Mouse (Mus musculus): Measurements from ENCODE around the gene Btbd35f16. TPM values are rescaled to one million over a fixed set of nuclear protein-coding genes. Genes with fewer than 3 reads are reported as not detected.
"Not testable (repeated sequence)": the region's sequence is repeated elsewhere in the genome, so short reads cannot be mapped to it uniquely, and the experiment has no call there.

Gene Btbd35f16
- polyA plus RNA-seq (2012; rRNA removed) (not detected in 2 replicates), polyA plus RNA-seq (2014; fragmentation: Nextera tagmentation; extraction: Ambion mirVana) (not detected in 2 replicates)

- not testable (repeated sequence) for ATAC-seq (ENCODE audit: insufficient read depth); DNase-seq (ENCODE audit: low read depth in 3 of 3, low spot score in 3 of 3); H3K27me3 ChIP-seq (ENCODE audit: control insufficient read depth, insufficient read depth, low read length); H3K4me3 ChIP-seq (ENCODE audit: insufficient read depth in 1 of 2, low read depth in 2 of 2, low read length in 2 of 2); H3K9me3 ChIP-seq (ENCODE audit: control insufficient read depth, low read length); H3K36me3 ChIP-seq (replicated peaks; ENCODE audit: control insufficient read depth, insufficient read depth, low read depth); H3K4me1 ChIP-seq (replicated peaks; ENCODE audit: control insufficient read depth in 2 of 2, insufficient read depth in 2 of 2, low read length in 1 of 2); H3K4me2 ChIP-seq (ENCODE audit: low read depth); H3K9ac ChIP-seq (replicated peaks); H3K27ac ChIP-seq
- no CpG with 5 or more reads among the region's 3 CpGs for WGBS (ENCODE audit: insufficient replicate concordance)
Observed at GRCm38 (mm10) chrX:3956902-3957301, at the start of gene Btbd35f16. Btbd35f16 (minus strand) TSS chrX:3957002.

Other genes with a start within 250 kb of the Btbd35f16 start
- not detected in 2 replicates for gene Btbd35f10, start 204.1 kb downstream of the Btbd35f16 start, polyA plus RNA-seq (2012; rRNA removed)
- gene Btbd35f10, start 204.1 kb downstream of the Btbd35f16 start, polyA plus RNA-seq (2014; fragmentation: Nextera tagmentation; extraction: Ambion mirVana): not detected in 2 replicates
- gene Btbd35f3, start 80.7 kb upstream of the Btbd35f16 start, polyA plus RNA-seq (2012; rRNA removed): not detected in 2 replicates
- gene Btbd35f3, start 80.7 kb upstream of the Btbd35f16 start, polyA plus RNA-seq (2014; fragmentation: Nextera tagmentation; extraction: Ambion mirVana): not detected in 2 replicates
- not detected in 2 replicates for gene Btbd35f28, start 239.6 kb upstream of the Btbd35f16 start, polyA plus RNA-seq (2012; rRNA removed)
- not detected in 2 replicates for gene Btbd35f28, start 239.6 kb upstream of the Btbd35f16 start, polyA plus RNA-seq (2014; fragmentation: Nextera tagmentation; extraction: Ambion mirVana)